Mouse (Mus musculus): ENCODE data around the gene D11Wsu47e. TPM values are rescaled to one million over a fixed set of nuclear protein-coding genes. Genes with fewer than 3 reads are reported as not detected.

The D11Wsu47e gene
- polyA plus RNA-seq, 1 experiment from 2014 or later = 25.0 TPM

DNA sequence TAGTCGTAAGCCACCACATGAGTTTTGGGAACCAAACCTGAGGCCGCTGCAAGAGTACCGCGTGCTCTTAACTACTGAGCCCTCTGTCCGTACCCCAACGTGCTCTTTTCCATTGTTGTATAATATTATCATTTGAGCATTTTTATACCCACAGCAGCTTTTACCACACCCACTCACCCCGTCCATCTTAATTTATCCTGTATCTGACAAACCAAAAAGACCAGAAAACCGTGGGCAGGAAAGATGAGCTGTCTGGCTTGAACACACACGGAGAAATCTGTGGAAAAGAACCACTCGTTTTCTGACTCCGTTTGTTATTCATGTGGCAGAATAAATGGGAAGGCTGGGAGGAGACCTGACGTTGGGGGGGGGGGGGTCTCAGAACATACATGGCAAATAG, 6.3 kb downstream of the D11Wsu47e start:
- Histone ChIP-seq H3K4me1 (peaks cover 28% of the 10 kb centered on the region), H3K9me3 (replicated peaks) (no peaks in the 10 kb centered on the region; the same call in 1 of the 2 replicates), H3K27ac (replicated peaks) (no peak overlapping the region), H3K36me3 (peaks cover 80% of the 10 kb centered on the region), H3K4me3 (no peak overlapping the region), H3K27me3 (ENCODE audit: low read depth, poor library complexity, severe bottlenecking) (no peaks in the 10 kb centered on the region)
- DNase-seq (ENCODE audit: low spot score) = no peak
- 96% methylated on average over 12 of the region's 12 CpGs for WGBS

DNA sequence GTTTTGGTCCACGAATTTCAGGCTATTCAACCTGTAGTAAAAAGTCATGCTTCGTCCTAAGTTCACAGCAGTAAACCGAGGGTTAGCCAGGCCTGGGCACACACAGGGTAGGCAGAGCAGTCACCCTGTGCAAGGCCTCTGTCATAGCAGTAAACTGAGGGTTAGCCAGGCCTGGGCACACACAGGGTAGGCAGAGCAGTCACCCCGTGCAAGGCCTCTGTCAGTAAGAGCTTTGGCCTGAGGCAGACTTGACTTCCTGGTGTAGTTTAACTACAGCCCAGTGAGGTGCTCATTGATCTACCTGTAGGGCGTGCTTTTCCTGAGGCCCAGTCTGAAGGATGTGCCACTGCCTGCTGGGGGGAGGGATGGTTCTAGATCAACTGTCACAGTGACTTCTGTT, 7.1 kb downstream of the D11Wsu47e start:
- H3K27me3 ChIP-seq (ENCODE audit: low read depth, poor library complexity, severe bottlenecking) = no peaks in the 10 kb centered on the region
- peaks cover 88% of the 10 kb centered on the region for H3K36me3 ChIP-seq
- no peak overlapping the region for H3K4me3 ChIP-seq
- DNase-seq (ENCODE audit: low spot score) = no peak
- no peaks in the 10 kb centered on the region; the same call in 1 of the 2 replicates for H3K9me3 ChIP-seq (replicated peaks)
- WGBS = 92% methylated on average over 5 of the region's 5 CpGs
- H3K4me1 ChIP-seq = peaks cover 23% of the 10 kb centered on the region
- H3K27ac ChIP-seq (replicated peaks) = no peak overlapping the region

DNA sequence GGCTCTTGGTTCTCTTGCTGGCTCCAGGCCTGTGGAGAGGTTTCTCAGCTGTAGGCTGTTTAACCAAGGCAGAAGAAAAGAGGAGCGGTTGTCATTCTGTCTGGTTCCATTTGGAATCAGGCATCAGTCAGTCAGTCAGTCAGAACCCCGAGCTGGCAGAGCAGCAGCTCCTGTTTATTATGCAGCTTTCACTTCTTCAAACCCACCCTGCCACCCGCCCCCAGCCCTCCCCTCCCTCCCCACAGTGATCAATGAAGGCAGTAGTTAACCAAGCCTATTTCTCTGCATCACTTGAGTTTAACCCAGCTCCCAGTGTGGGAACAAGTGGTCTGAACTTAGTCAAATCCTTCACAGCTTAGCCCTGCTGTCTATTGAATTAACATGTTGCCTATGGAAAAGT, 7.6 kb downstream of the D11Wsu47e start:
- Histone ChIP-seq H3K4me1 (peaks cover 18% of the 10 kb centered on the region), H3K36me3 (peaks cover 94% of the 10 kb centered on the region), H3K9me3 (replicated peaks) (no peaks in the 10 kb centered on the region; the same call in 1 of the 2 replicates), H3K27ac (replicated peaks) (no peak overlapping the region), H3K27me3 (ENCODE audit: low read depth, poor library complexity, severe bottlenecking) (no peaks in the 10 kb centered on the region), H3K4me3 (no peak overlapping the region)
- no peak for DNase-seq (ENCODE audit: low spot score)
- 82% methylated on average over 3 of the region's 3 CpGs for WGBS

DNA sequence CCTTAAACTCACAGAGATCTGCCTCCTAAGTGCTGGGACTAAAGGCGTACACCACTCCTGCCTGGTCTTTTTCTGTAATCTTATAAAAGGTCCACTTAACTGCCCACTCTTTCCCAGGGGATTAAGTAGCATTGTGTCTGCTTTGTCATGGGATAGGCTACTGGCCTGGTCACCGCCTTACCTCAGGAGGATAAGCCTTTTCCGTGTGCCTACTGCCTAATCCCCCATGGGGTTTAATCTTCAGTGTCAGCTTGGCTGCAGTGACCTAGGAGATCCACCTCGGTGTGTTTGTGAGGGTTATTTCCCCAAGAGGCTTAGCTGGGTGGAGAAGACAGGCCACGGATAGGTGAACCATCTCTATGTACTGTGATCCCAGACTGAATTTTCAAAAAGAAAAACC, 13.4 kb downstream of the D11Wsu47e start:
- Histone ChIP-seq H3K4me1 (peaks cover 17% of the 10 kb centered on the region), H3K9me3 (replicated peaks) (no peaks in the 10 kb centered on the region; the same call in 1 of the 2 replicates), H3K27me3 (ENCODE audit: low read depth, poor library complexity, severe bottlenecking) (no peaks in the 10 kb centered on the region), H3K27ac (replicated peaks) (peak overlapping the region; percentile 4; the same call in 1 of the 2 replicates), H3K4me3 (no peak overlapping the region), H3K36me3 (peaks cover 74% of the 10 kb centered on the region)
- no peak for DNase-seq (ENCODE audit: low spot score)
- WGBS = 33% methylated on average over 5 of the region's 5 CpGs

DNA sequence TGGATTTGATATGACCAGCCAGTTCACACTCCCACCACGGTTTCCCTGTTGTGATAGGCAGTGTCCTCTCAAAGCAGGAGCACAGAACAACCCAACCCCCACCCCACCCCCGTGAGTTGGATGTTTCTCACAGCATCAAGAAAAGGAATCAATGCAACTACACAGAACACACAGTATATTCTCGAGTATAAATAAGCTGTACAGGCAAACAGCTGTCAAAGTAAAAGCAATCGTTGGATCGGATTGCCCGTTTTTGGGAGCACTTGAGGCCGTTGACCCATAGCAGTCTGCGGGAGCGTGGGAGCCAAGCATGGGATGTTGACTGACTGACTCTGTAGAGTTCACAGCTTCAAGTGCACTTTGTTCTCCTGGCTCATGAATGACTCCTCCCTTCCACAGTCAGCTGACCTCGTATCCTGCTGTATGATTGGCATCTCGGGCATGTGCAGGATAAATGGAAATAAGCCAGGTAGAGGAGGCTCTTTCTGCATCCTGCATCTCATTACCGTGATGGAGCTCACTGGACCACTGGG, 13.9 kb downstream of the D11Wsu47e start:
- Histone ChIP-seq H3K27me3 (ENCODE audit: low read depth, poor library complexity, severe bottlenecking) (no peaks in the 10 kb centered on the region), H3K36me3 (peaks cover 69% of the 10 kb centered on the region)
- 78% methylated on average over 12 of the region's 12 CpGs for WGBS

DNA sequence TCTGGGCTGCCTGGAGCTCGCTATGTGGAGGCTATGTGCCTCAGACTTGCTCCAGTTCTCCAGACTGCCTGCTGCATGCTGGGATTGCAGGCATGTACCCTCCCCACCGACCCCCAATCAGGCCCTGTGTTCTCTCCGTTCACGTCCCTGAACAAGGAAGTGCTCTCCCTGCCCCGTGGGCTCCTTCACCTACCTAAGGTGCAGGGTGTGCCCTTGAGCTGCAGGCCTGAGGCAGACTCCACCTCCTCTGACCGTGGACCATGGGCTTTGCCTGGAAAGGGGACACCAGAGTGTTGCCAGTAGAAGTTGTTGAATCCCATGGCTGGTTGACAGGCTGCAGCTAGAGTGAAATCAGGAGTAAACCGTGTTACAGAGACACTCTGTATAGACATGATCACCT, 15.4 kb downstream of the D11Wsu47e start:
- Histone ChIP-seq H3K9me3 (replicated peaks) (no peaks in the 10 kb centered on the region; the same call in 1 of the 2 replicates), H3K4me1 (peaks cover 17% of the 10 kb centered on the region), H3K36me3 (peaks cover 53% of the 10 kb centered on the region), H3K27ac (replicated peaks) (no peak overlapping the region), H3K27me3 (ENCODE audit: low read depth, poor library complexity, severe bottlenecking) (no peaks in the 10 kb centered on the region), H3K4me3 (no peak overlapping the region)
- 91% methylated on average over 7 of the region's 7 CpGs for WGBS
- DNase-seq (ENCODE audit: low spot score) = no peak

More for the DNA sequence above, 13.9 kb downstream of the D11Wsu47e start:
- no peak overlapping the region for H3K4me3 ChIP-seq
- DNase-seq (ENCODE audit: low spot score) = no peak
- H3K27ac ChIP-seq (replicated peaks) = 0 out of 2 replicates have a peak overlapping the region, but pooled peaks have one; percentile 4
- H3K9me3 ChIP-seq (replicated peaks) = no peaks in the 10 kb centered on the region; the same call in 1 of the 2 replicates
- H3K4me1 ChIP-seq = peaks cover 17% of the 10 kb centered on the region

DNA sequence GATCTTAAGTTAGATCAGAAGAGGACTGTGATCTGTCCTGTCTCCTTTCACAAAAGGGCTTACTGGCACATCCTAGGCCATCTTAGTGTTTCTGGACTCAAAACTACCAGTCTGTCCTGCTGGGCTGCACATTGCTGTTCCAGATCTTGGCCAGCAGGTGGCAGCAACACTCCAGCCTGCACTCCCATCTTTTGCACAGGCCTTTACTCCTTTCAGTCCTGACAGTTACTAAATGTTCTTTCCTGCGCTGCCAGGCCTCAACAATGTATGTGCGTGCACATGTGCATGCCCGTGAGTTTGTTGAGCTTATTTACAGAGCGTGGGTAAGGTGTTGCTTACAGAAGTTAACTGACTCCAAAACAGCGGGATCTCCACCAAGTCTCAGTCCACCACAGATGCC, 19.5 kb downstream of the D11Wsu47e start:
- H3K4me1 ChIP-seq = peaks cover 2% of the 10 kb centered on the region
- peak; percentile 80 for DNase-seq (ENCODE audit: low spot score)
- 57% methylated on average over 5 of the region's 5 CpGs for WGBS
- no peak overlapping the region for H3K27ac ChIP-seq (replicated peaks)
- H3K9me3 ChIP-seq (replicated peaks) = 0 out of 2 replicates have a peak, but pooled peaks cover 5% of the 10 kb centered on the region
- H3K4me3 ChIP-seq = no peak overlapping the region
- H3K27me3 ChIP-seq (ENCODE audit: low read depth, poor library complexity, severe bottlenecking) = peaks cover 14% of the 10 kb centered on the region
- peaks cover 28% of the 10 kb centered on the region for H3K36me3 ChIP-seq

DNA sequence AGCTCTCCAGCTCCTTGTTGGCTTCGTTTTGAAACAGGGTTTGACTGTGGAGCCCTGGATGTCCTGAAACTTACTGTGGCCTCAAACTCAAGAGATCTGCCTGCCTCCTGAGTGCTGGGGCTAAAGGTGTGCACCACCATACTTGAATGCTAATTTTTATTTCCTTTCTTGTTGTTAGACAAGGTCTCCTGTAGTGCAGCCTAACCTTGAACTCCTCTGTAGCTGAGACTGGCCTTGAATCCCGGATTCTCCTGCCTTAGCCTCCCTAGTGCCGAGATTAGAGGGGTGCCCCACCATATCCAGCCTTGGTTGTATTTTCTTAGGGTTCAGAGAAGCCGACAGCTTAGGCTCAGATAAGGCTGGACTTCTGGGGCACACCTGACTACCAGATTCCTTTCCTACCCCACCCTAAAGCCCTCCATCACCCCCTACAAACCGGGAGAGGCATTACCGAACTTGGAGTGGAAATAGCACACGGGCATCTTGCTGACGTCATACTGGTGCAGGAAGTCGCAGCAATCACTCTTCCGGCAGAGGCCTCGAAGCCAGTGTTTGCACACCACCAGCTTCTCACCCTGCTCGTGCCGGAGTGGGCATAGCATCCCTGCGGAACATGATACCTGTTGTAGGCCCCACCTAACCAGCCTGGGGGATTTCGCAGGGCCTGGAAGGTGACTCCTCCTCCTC, 21.9 kb downstream of the D11Wsu47e start:
- WGBS = 89% methylated on average over 15 of the region's 15 CpGs
- no peak overlapping the region for H3K27ac ChIP-seq (replicated peaks)
- no peak for DNase-seq (ENCODE audit: low spot score)
- H3K36me3 ChIP-seq = peaks cover 14% of the 10 kb centered on the region
- peaks cover 24% of the 10 kb centered on the region for H3K27me3 ChIP-seq (ENCODE audit: low read depth, poor library complexity, severe bottlenecking)
- H3K4me3 ChIP-seq = no peak overlapping the region
- peaks cover 26% of the 10 kb centered on the region for H3K4me1 ChIP-seq
- 0 out of 2 replicates have a peak, but pooled peaks cover 5% of the 10 kb centered on the region for H3K9me3 ChIP-seq (replicated peaks)

DNA sequence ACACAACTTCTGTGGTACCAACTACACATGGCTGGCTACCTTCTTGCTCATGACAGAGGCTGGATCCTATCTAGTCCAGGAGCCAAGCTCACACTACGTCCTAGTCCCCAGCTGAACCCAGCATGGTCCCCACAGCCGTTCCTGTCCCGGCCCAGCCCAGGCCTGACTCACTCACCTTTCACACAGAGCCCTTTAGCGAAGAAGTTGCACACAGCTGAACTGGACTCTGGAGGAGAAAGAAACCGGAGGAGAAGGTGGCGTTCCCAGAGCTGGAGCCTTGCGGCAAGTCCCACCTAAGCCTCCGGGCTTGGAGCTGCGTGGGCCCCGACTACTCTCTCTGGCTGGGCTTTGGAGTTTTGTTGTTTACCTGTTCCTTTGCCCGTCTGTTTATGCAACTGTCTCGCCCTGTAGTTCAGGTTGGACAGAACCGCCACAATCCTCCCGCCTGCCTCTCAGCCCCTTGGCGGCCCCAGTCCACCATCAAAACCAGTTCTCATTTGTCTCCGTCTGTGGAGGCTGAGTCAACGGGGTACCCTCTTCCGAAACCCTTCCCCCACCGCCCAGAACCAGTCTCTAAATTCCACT, 24.5 kb downstream of the D11Wsu47e start:
- Histone ChIP-seq H3K27me3 (ENCODE audit: low read depth, poor library complexity, severe bottlenecking) (peaks cover 24% of the 10 kb centered on the region), H3K36me3 (peaks cover 12% of the 10 kb centered on the region), H3K27ac (replicated peaks) (peak overlapping the region; percentile 86), H3K4me3 (0 out of 2 replicates have a peak overlapping the region, but pooled peaks have one; percentile 23), H3K9me3 (replicated peaks) (0 out of 2 replicates have a peak, but pooled peaks cover 5% of the 10 kb centered on the region), H3K4me1 (peaks cover 28% of the 10 kb centered on the region)
- DNase-seq (ENCODE audit: low spot score) = no peak
- WGBS = 47% methylated on average over 19 of the region's 19 CpGs

DNA sequence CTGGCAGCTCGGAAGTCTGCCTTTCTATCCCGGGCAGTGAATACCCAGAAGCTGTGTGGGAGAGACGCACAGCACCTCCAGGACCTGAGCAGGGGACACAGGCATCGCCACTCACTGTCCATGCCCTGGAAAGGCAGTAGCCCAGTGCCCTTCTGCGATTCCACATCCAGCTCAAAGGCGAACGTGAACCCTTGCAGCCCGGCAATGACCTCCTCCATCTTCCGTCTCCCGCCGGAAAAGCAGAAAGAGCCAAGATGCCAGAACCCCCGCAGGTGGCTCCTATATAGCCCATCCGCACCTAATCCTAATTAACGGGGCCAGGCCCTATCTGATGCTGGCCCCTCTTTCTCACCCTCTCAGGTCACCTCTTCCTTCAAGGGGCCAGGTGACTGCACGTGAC, 25.1 kb downstream of the D11Wsu47e start:
- Histone ChIP-seq H3K4me3 (peak overlapping the region; percentile 23; the same call in 1 of the 2 replicates), H3K36me3 (peaks cover 12% of the 10 kb centered on the region), H3K27me3 (ENCODE audit: low read depth, poor library complexity, severe bottlenecking) (peaks cover 24% of the 10 kb centered on the region), H3K4me1 (peaks cover 33% of the 10 kb centered on the region), H3K9me3 (replicated peaks) (0 out of 2 replicates have a peak, but pooled peaks cover 5% of the 10 kb centered on the region), H3K27ac (replicated peaks) (peak overlapping the region; percentile 86)
- WGBS = 9% methylated on average over 15 of the region's 15 CpGs
- DNase-seq (ENCODE audit: low spot score) = no peak

DNA sequence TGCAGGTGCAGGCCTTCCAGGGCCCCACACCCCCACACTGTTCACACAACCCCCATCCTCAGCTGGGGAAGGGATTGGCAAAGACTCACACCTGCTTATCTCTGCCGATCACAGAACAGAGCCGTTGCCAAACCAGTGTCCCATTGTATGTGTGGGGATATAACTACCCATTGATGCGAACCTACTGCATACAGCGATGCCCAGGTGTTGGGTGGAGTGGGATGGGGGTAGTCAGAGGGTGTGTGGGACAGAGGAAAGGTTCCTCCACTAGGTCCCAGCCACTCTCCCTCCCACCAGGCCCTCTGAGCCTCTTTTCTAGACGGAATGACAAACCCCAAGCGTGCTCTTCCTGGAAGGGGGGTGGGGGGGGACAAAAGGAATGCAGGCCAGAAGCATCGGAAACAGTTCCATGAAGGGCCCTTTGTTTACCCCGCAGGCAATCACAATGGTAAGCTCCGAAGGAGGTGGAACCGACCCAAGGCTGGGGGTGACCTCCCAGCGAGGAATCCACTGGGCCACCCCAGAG, 25.6 kb downstream of the D11Wsu47e start, which contains the start of gene Cpsf4l:
Cpsf4l (minus strand) TSS at position 287 of the 526 bp plus-strand sequence.
- DNase-seq (ENCODE audit: low spot score) = peak; percentile 65
- peak within 1 kb of the TSS; percentile 32 for H3K4me3 ChIP-seq

DNA sequence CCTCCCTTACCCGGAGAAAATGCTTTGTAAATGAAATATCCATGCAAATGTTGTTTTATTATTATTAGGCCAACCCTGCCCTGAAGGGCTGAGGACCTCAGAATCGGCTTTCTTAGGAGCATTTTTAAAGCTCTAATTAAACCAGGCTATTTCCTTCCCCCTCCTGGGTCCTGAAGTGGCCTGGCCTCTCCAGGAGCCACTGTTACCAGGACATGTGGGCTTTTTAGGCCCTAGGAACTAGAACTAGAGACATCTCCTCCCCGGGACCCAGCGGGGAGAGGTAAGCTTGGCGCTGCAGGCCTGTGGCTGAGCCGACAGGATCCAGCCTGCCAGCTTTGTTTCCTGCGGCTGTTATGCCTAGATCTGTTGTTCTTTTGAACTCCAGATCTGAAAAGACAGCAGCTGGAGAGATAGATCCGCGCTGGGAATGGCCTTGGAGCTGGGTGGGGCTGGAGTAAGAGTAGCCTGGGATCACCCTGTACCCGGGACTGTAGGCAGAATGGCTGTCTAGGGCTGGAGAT, 26.1 kb downstream of the D11Wsu47e start:
- Histone ChIP-seq H3K36me3 (peaks cover 12% of the 10 kb centered on the region), H3K27me3 (ENCODE audit: low read depth, poor library complexity, severe bottlenecking) (peaks cover 24% of the 10 kb centered on the region), H3K27ac (replicated peaks) (peak overlapping the region; percentile 86), H3K9me3 (replicated peaks) (0 out of 2 replicates have a peak, but pooled peaks cover 5% of the 10 kb centered on the region), H3K4me1 (peaks cover 37% of the 10 kb centered on the region), H3K4me3 (peak overlapping the region; percentile 32)
- WGBS = under 1% methylated on average over 10 of the region's 10 CpGs
- DNase-seq (ENCODE audit: low spot score) = peak; percentile 69

More for the DNA sequence above, 25.6 kb downstream of the D11Wsu47e start, which contains the start of gene Cpsf4l:
- Histone ChIP-seq H3K36me3 (peaks cover 12% of the 10 kb centered on the region), H3K27me3 (ENCODE audit: low read depth, poor library complexity, severe bottlenecking) (peaks cover 24% of the 10 kb centered on the region), H3K4me1 (peaks cover 37% of the 10 kb centered on the region), H3K27ac (replicated peaks) (peak within 1 kb of the TSS; percentile 86), H3K9me3 (replicated peaks) (0 out of 2 replicates have a peak, but pooled peaks cover 5% of the 10 kb centered on the region)
- WGBS = 3% methylated on average over 11 of the region's 11 CpGs

Data from midbrain, embryonic 10.5 days (tissue).